Mouse (Mus musculus) neural tube, embryonic 12.5 days (tissue): ENCODE results near the gene Nmrk2. TPM values are rescaled to one million over a fixed set of nuclear protein-coding genes. Genes with fewer than 3 reads are reported as not detected.

ENCODE experiments used
- ATAC-seq: fragments of 200-750 bp; cut with Nextera tagmentation; 2 replicates; pipeline ENCODE4 v1.8.0; 2017; ENCODE audit warnings: low read depth, mild to moderate bottlenecking, moderate TSS enrichment, moderate library complexity; ENCODE audit not compliant: low FRiP score
- H3K27ac ChIP-seq: fragments of 300-500 bp; sonication (generic); 2 replicates; pipeline ENCODE4 v1.5.1; 2016
- H3K27me3 ChIP-seq: fragments of 300-500 bp; sonication (generic); replicated peaks from 2 replicates; pipeline ENCODE4 v1.6.1; 2016; ENCODE audit warnings: mild to moderate bottlenecking
- H3K36me3 ChIP-seq: fragments of 300-500 bp; sonication (generic); 2 replicates; pipeline ENCODE4 v1.6.1; 2016; ENCODE audit warnings: mild to moderate bottlenecking
- H3K4me1 ChIP-seq: fragments of 300-500 bp; sonication (generic); 2 replicates; pipeline ENCODE4 v1.6.1; 2016
- H3K4me2 ChIP-seq: fragments of 300-500 bp; sonication (generic); replicated peaks from 2 replicates; pipeline ENCODE4 v1.6.1; 2016; ENCODE audit warnings: mild to moderate bottlenecking
- H3K4me3 ChIP-seq: fragments of 300-500 bp; sonication (generic); 2 replicates; pipeline ENCODE4 v1.5.1; 2016
- H3K9ac ChIP-seq: fragments of 300-500 bp; sonication (generic); 2 replicates; pipeline ENCODE4 v1.6.1; 2016; ENCODE audit warnings: mild to moderate bottlenecking
- H3K9me3 ChIP-seq: fragments of 300-500 bp; sonication (generic); 2 replicates; pipeline ENCODE4 v1.6.1; 2016; ENCODE audit warnings: mild to moderate bottlenecking
- WGBS: fragments of 180-500 bp; shearing (Covaris S2); methylation state at CpG from one replicate; pipeline ENCODE4 v1.1.7; 2016; 5-methylcytosine and 5-hydroxymethylcytosine counted together
- polyA plus RNA-seq: library from polyadenylated mRNA; unstranded; fragments of >200 nt; fragmentation: Nextera tagmentation; extraction: Ambion mirVana; gene quantifications from 2 replicates; pipeline ENCODE4 v1.2.1, GENCODE M21; 2016

Nmrk2 gene
- polyA plus RNA-seq, 1 experiment from 2014 or later = not detected

DNA sequence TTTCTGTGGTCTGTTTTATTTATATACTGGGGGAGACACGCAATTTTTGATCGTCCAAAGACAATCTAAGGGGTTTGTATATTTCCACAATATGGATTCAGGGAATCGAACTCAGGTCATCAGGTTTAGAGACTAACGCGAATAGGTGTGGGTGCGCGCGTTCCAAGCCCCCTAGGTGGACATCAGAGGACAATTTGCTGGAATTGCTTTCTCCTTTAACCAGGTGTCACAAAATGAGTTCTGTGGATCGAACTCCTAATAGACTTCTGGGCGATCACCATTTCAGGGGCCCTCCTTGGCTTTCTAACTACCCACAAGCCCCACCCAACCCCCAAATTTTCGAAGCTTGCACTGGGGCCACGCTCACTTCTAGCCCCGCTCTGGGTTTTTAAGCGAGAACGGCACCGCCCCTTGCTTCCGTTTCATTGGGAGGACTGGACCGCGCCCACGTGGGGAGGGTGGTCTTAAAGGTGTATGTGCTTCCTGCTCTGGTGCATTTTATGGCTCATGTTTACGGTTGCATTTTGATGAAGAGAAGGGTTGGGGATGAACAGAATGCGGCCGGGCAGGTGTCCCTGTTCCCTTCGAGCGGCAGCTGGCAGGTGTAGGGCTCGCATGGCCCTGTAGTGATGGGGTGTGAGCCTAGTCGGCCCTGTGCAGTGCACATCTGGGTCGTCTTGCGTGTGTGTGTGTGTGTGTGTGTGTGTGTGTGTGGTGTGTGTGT, 33.2 kb downstream of the Nmrk2 start:
- Histone ChIP-seq H3K4me3 (peak overlapping the region; percentile 89), H3K27ac (no peak overlapping the region), H3K9ac (peak overlapping the region; percentile 41; the same call in 1 of the 2 replicates), H3K36me3 (peaks cover 13% of the 10 kb centered on the region), H3K27me3 (no peaks in the 10 kb centered on the region), H3K4me1 (peaks cover 31% of the 10 kb centered on the region), H3K4me2 (peak overlapping the region; percentile 78), H3K9me3 (no peaks in the 10 kb centered on the region)
- ATAC-seq = peak; percentile 39; the same call in 1 of the 2 replicates
- 4% methylated on average over 29 of the region's 29 CpGs for WGBS

- Histone ChIP-seq H3K4me3 (peak overlapping the region; percentile 89), H3K4me1 (peaks cover 25% of the 10 kb centered on the region), H3K27ac (no peak overlapping the region), H3K9me3 (no peaks in the 10 kb centered on the region), H3K9ac (no peak overlapping the region), H3K36me3 (peaks cover 17% of the 10 kb centered on the region), H3K4me2 (peak overlapping the region; percentile 78), H3K27me3 (no peaks in the 10 kb centered on the region)
- peak; percentile 78 for ATAC-seq
- WGBS = 11% methylated on average over 5 of the region's 5 CpGs
Observed at GRCm38 (mm10) chr10:81168087-81168431, 33.8 kb downstream of the Nmrk2 start.

DNA sequence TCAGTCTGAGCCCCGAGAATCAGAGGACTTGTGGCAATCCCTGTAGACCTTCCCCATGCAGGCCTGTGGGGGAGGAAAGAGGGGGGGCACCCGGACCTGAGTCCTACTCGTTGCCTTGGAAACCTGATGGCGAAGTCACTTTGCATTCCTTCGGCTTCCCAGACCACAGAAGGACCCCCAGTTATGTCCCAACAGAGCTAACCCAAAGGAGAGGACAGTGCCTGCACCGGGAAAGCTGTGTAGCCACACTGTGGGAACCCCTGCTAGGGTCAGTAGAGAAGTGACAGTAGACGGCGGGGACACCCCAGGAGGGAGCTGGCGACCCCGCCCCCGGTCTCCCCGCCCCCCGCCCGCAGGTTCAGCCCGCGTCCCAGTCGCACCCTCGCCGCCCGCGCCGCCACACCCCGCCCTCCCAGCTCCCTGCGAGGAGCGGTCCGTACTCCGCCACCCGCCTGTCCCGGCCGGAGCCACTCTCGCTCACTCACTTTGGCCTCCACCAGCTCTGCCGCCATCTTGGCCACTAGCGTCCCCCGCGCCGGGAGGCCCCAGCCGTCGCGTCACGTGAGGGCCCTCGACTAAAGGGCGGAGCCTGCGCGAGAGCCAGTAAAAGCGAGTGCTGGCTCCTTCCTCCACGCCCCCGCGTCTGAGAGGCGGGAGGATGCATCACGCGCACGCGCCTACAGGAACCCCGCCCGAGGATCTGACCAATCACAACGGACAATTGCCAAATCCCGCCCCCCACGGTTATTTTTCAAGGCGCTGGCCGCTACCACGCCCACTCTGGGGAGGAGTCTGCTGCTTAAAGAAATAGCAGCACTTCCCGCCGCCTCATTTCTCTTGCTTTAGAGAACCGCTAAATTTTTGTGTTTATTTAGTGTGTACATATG, 34.4 kb downstream of the Nmrk2 start, which contains the start of gene Pias4:
Gene Pias4, minus strand, starts transcription at position 724 of the 887 bp plus-strand sequence.
- peaks cover 21% of the 10 kb centered on the region for H3K36me3 ChIP-seq
- H3K4me3 ChIP-seq = peak within 1 kb of the TSS; percentile 89
- H3K9me3 ChIP-seq = no peaks in the 10 kb centered on the region
- peaks cover 28% of the 10 kb centered on the region for H3K4me1 ChIP-seq
- ATAC-seq = peak; percentile 85
- peak within 1 kb of the TSS; percentile 78 for H3K4me2 ChIP-seq
- WGBS = under 1% methylated on average over 62 of the region's 64 CpGs
- H3K9ac ChIP-seq = peak within 1 kb of the TSS; percentile 81
- no peak within 1 kb of the TSS for H3K27ac ChIP-seq
- H3K27me3 ChIP-seq = no peaks in the 10 kb centered on the region

GRCm38 (mm10) chr10:81165118-81165517, 36.7 kb downstream of the Nmrk2 start:
- Histone ChIP-seq H3K27me3 (no peaks in the 10 kb centered on the region), H3K4me2 (0 out of 2 replicates have a peak overlapping the region, but pooled peaks have one; percentile 2), H3K4me3 (no peak overlapping the region), H3K27ac (no peak overlapping the region), H3K36me3 (peaks cover 43% of the 10 kb centered on the region), H3K9me3 (no peaks in the 10 kb centered on the region), H3K4me1 (peaks cover 42% of the 10 kb centered on the region), H3K9ac (peak overlapping the region; percentile 23; the same call in 1 of the 2 replicates)
- 76% methylated on average over 8 of the region's 8 CpGs for WGBS
- ATAC-seq = no peak

DNA sequence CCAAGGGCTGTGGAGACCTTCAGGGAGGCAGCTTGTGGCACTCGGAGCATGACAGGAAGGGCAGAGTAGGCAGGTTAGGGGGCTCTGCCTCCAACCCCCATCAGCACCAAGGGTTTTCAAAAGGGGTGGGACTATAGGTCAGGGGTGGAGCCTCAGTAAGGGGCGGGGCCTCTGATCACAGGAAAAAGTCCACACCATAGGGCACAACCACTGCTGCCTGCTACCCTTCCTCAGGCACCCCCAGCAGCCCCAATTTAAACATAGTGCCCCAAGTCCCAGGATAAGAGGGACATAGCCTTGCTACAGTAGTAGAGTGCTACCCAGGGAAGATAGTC, 39.6 kb downstream of the Nmrk2 start:
- H3K4me2 ChIP-seq = peak overlapping the region; percentile 41
- peak; percentile 31; the same call in 1 of the 2 replicates for ATAC-seq
- H3K9ac ChIP-seq = no peak overlapping the region
- H3K27me3 ChIP-seq = no peaks in the 10 kb centered on the region
- H3K4me1 ChIP-seq = peaks cover 34% of the 10 kb centered on the region
- peaks cover 67% of the 10 kb centered on the region for H3K36me3 ChIP-seq
- 68% methylated on average over 2 of the region's 2 CpGs for WGBS
- H3K9me3 ChIP-seq = no peaks in the 10 kb centered on the region
- no peak overlapping the region for H3K4me3 ChIP-seq
- H3K27ac ChIP-seq = peak overlapping the region; percentile 50; the same call in 1 of the 2 replicates

DNA sequence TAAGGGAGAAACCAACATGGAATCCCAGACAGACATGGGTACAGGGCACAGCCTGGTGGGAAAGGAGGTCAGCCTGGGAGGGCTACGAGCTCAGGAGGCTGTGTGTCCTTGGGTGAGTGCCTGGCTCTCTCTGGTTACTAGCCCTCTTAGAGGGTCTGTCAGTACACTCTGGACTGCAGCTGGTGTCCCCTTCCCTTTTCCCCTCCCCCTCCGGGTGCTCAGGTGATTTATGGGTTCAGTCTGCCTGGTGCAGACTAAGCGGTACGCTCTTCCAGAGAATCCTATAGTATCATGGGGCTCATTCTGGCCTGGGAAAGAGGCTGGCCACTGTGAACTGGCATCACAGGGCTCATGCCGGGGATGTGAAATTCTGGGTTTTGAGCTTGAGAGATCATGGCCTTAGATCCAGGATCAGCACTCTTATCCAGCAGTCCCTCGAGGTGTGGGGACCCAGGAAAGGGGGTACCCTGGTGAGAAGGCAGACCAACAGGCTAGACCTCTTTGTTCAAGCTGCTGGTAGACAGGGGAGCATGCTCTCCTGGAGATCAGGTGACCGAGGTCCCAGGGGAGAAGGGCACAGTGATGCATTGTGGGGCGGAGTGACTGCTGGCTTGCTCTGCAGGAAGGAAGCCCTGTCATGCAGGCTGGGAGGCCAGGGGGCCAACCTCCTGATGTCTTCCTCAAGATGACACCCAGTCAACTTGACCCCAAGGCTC, 40.1 kb downstream of the Nmrk2 start:
- WGBS = 47% methylated on average over 8 of the region's 8 CpGs
- Histone ChIP-seq H3K9ac (0 out of 2 replicates have a peak overlapping the region, but pooled peaks have one; percentile 21), H3K36me3 (peaks cover 73% of the 10 kb centered on the region)

GRCm38 (mm10) chr10:81154736-81155135, 47.1 kb downstream of the Nmrk2 start:
- Histone ChIP-seq H3K9me3 (no peaks in the 10 kb centered on the region), H3K4me2 (no peak overlapping the region), H3K9ac (no peak overlapping the region), H3K27ac (no peak overlapping the region), H3K27me3 (no peaks in the 10 kb centered on the region), H3K4me1 (no peaks in the 10 kb centered on the region), H3K36me3 (peaks cover 80% of the 10 kb centered on the region), H3K4me3 (no peak overlapping the region)
- ATAC-seq = no peak
- 78% methylated on average over 6 of the region's 6 CpGs for WGBS

More for the DNA sequence above, 40.1 kb downstream of the Nmrk2 start:
- no peaks in the 10 kb centered on the region for H3K9me3 ChIP-seq
- no peak overlapping the region for H3K4me3 ChIP-seq
- peak; percentile 83 for ATAC-seq
- peak overlapping the region; percentile 50 for H3K27ac ChIP-seq
- H3K4me1 ChIP-seq = peaks cover 32% of the 10 kb centered on the region
- H3K4me2 ChIP-seq = peak overlapping the region; percentile 41
- no peaks in the 10 kb centered on the region for H3K27me3 ChIP-seq

GRCm38 (mm10) chr10:81154313-81154712, 47.5 kb downstream of the Nmrk2 start:
- no peak overlapping the region for H3K4me3 ChIP-seq
- no peak overlapping the region for H3K27ac ChIP-seq
- no peak overlapping the region for H3K9ac ChIP-seq
- no peaks in the 10 kb centered on the region for H3K9me3 ChIP-seq
- peaks cover 82% of the 10 kb centered on the region for H3K36me3 ChIP-seq
- no peak overlapping the region for H3K4me2 ChIP-seq
- WGBS = 92% methylated on average over 12 of the region's 12 CpGs
- no peaks in the 10 kb centered on the region for H3K27me3 ChIP-seq
- ATAC-seq = no peak
- H3K4me1 ChIP-seq = no peaks in the 10 kb centered on the region

DNA sequence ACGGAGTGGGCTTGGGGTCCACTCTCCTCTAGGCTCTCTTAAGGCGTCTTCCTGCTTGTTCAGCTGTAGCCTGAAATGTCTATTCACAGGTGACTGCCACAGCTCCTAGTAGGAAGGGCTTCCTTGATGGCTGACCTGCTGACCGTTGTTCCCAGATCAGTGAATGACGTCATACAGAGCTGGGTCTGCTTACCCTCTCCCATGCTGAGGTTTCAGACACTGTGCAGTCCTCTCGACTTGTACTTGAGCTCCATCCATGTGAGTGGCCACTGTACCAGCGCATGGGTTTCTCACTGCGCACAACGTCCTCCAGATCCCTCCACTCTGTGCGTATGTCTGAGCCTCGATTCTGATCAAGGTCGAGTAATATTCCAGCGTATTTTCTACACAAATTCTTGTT, 49.2 kb downstream of the Nmrk2 start:
- Histone ChIP-seq H3K36me3 (peaks cover 83% of the 10 kb centered on the region), H3K4me2 (no peak overlapping the region), H3K4me3 (no peak overlapping the region), H3K9me3 (no peaks in the 10 kb centered on the region), H3K9ac (no peak overlapping the region), H3K4me1 (no peaks in the 10 kb centered on the region), H3K27ac (no peak overlapping the region), H3K27me3 (no peaks in the 10 kb centered on the region)
- no peak for ATAC-seq
- 77% methylated on average over 12 of the region's 12 CpGs for WGBS

- H3K4me1 ChIP-seq = no peaks in the 10 kb centered on the region
Observed at GRCm38 (mm10) chr10:81151261-81151660, 50.6 kb downstream of the Nmrk2 start.

More at GRCm38 (mm10) chr10:81151261-81151660, 50.6 kb downstream of the Nmrk2 start:
- H3K4me2 ChIP-seq = no peak overlapping the region
- H3K9ac ChIP-seq = no peak overlapping the region
- WGBS = 74% methylated on average over 6 of the region's 6 CpGs
- ATAC-seq = no peak
- no peaks in the 10 kb centered on the region for H3K27me3 ChIP-seq
- H3K27ac ChIP-seq = no peak overlapping the region
- H3K4me3 ChIP-seq = no peak overlapping the region
- no peaks in the 10 kb centered on the region for H3K9me3 ChIP-seq
- H3K36me3 ChIP-seq = peaks cover 83% of the 10 kb centered on the region
